Mouse (Mus musculus) heart, adult 2 months (tissue): Measurements from ENCODE around the gene Fnip1.

ENCODE experiments used
- CTCF ChIP-seq: fragments of 200-600 bp; IDR thresholded peaks from 2 replicates; pipeline ENCODE4 v1.8.1; 2022; ENCODE audit warnings: antibody characterized with exemption, mild to moderate bottlenecking, moderate library complexity
- EP300 ChIP-seq: fragments of 200-500 bp; IDR thresholded peaks from 2 replicates; pipeline ENCODE4 v1.6.1; 2011; ENCODE audit warnings: low read depth, low read length, control low read depth; ENCODE audit not compliant: insufficient read depth
- POLR2A ChIP-seq: fragments of 200-500 bp; IDR thresholded peaks from 2 replicates; pipeline ENCODE4 v1.6.1; 2011; ENCODE audit warnings: mild to moderate bottlenecking, low read depth, low read length, control low read depth; ENCODE audit not compliant: insufficient read depth

DNA sequence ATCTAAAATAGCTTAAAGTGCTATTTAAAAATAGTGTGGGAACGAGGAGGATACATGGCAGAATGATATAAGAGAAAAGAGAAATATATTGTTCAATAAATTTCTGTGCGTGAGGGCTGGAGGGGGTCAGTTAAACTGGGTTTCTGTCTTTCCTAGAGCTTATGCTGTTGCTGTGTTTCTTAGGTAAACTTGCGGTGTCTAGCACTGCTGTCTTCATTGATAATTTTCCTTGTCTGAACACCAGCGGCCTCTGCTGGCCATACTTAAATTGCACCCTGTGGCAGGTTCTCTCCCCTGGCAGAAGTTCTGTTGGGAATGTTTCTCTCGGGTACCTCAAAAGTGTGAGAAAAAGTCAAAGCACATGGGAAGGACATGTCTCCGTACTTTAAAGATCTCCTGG, 96.9 kb downstream of the Fnip1 start:
- no peak for TF ChIP-seq POLR2A
- peak; percentile 98 for TF ChIP-seq CTCF
- peak; percentile 30; the same call in 1 of the 2 replicates for TF ChIP-seq EP300
